Mouse (Mus musculus): Measurements from ENCODE around the gene Borcs5. TPM values are rescaled to one million over a fixed set of nuclear protein-coding genes. Genes with fewer than 3 reads are reported as not detected.

The Borcs5 gene
- polyA plus RNA-seq, 1 experiment, result 4.8 TPM

DNA sequence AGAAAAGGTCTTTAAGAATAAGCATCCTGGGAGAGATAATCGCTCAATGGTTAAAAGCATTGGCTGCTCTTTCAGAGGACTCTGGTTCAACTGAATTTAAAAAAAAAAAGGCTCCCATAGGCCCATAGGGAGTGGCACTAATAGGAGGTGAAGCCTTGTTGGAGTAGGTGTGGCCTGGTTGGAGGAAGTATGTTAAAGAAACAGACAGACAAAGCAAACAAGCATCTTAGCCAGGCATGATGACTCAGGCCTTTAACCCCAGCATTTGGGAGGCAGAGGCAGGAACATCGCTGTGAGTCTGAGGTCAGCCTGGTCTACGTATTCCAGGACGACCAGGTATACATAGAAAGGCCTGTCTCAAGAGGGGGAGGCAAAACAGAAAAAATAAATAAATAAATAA is 114.1 kb downstream of the Borcs5 start:
- H3K4me1 ChIP-seq (ENCODE audit: control insufficient read depth, insufficient read depth, low read length), result peaks cover 3% of the 10 kb centered on the region
- H3K27me3 ChIP-seq (ENCODE audit: control insufficient read depth, insufficient read depth, low read length, poor library complexity, severe bottlenecking), result no peaks in the 10 kb centered on the region
- no peak overlapping the region for H3K4me3 ChIP-seq (ENCODE audit: low read depth, low read length)
- H3K27ac ChIP-seq (ENCODE audit: insufficient read depth, low read length), result no peak overlapping the region
- no peak for TF ChIP-seq CTCF (IDR thresholded peaks at IDR 0.05; ENCODE audit: low read depth, low read length)
- 0 out of 2 replicates have a peak, but pooled peaks have one; percentile 29 for TF ChIP-seq EP300 (IDR thresholded peaks at IDR 0.05; ENCODE audit: insufficient read depth, low read depth, low read length)
- no peak for TF ChIP-seq POLR2A (IDR thresholded peaks at IDR 0.05; ENCODE audit: insufficient read depth, low read length)
- H3K9me3 ChIP-seq (replicated peaks; ENCODE audit: control insufficient read depth, insufficient read depth, low read length, poor library complexity, severe bottlenecking), result no peaks in the 10 kb centered on the region
- no peak overlapping the region for H3K9ac ChIP-seq (ENCODE audit: low read depth, poor library complexity, severe bottlenecking)
- H3K36me3 ChIP-seq (ENCODE audit: control insufficient read depth, insufficient read depth, low read length, poor library complexity, severe bottlenecking), result 0 out of 2 replicates have a peak, but pooled peaks cover under 1% of the 10 kb centered on the region

DNA sequence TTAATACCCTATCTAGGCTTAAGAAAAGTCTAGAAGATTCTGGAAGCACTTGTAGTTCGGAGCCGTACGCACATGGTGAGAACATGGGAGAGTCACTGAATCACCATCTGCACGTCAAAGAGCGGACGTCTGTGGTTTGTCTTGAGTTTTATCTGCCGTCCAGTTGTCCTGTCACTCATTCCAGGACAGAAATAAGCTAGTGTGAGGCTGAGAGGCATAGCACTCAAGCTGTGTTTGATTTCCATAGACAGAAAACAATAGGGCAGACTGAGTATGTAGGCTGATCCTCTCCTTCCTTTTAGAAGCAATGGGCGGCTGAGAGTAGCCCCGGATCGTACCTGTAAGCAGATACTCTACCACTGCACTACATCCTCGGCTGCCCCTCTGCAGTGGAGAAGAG is 114.5 kb downstream of the Borcs5 start:
- H3K9me3 ChIP-seq (replicated peaks; ENCODE audit: control insufficient read depth, insufficient read depth, low read length, poor library complexity, severe bottlenecking), result no peaks in the 10 kb centered on the region
- 0 out of 2 replicates have a peak, but pooled peaks cover 2% of the 10 kb centered on the region for H3K36me3 ChIP-seq (ENCODE audit: control insufficient read depth, insufficient read depth, low read length, poor library complexity, severe bottlenecking)
- TF ChIP-seq CTCF (IDR thresholded peaks at IDR 0.05; ENCODE audit: low read depth, low read length), result no peak
- no peak for TF ChIP-seq POLR2A (IDR thresholded peaks at IDR 0.05; ENCODE audit: insufficient read depth, low read length)
- no peak for TF ChIP-seq EP300 (IDR thresholded peaks at IDR 0.05; ENCODE audit: insufficient read depth, low read depth, low read length)
- H3K4me1 ChIP-seq (ENCODE audit: control insufficient read depth, insufficient read depth, low read length), result peaks cover 3% of the 10 kb centered on the region
- peak overlapping the region; percentile 10 for H3K27ac ChIP-seq (ENCODE audit: insufficient read depth, low read length)
- H3K4me3 ChIP-seq (ENCODE audit: low read depth, low read length), result no peak overlapping the region
- H3K9ac ChIP-seq (ENCODE audit: low read depth, poor library complexity, severe bottlenecking), result no peak overlapping the region
- H3K27me3 ChIP-seq (ENCODE audit: control insufficient read depth, insufficient read depth, low read length, poor library complexity, severe bottlenecking), result no peaks in the 10 kb centered on the region

DNA sequence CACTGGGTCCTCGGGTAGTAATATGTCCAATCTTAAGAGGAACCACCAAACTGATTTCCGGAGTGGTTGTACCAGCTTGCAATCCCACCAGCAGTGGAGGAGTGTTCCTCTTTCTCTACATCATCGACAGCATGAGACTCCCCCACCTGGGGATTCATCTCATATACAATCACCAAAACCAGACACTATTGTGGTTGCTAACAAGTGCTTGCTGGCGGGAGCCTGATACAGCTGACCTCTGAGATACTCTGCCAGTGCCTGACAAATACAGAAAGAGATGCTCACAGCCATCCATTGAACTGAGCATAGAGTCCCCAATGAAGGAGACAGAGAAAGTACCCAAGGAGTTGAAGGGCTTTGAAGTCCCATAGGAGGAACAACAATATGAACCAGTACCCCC is 116.7 kb downstream of the Borcs5 start:
- H3K9ac ChIP-seq (ENCODE audit: low read depth, poor library complexity, severe bottlenecking), result no peak overlapping the region
- no peak for TF ChIP-seq CTCF (IDR thresholded peaks at IDR 0.05; ENCODE audit: low read depth, low read length)
- H3K4me1 ChIP-seq (ENCODE audit: control insufficient read depth, insufficient read depth, low read length), result peaks cover 3% of the 10 kb centered on the region
- H3K9me3 ChIP-seq (replicated peaks; ENCODE audit: control insufficient read depth, insufficient read depth, low read length, poor library complexity, severe bottlenecking), result no peaks in the 10 kb centered on the region
- H3K27ac ChIP-seq (ENCODE audit: insufficient read depth, low read length), result no peak overlapping the region
- no peaks in the 10 kb centered on the region for H3K27me3 ChIP-seq (ENCODE audit: control insufficient read depth, insufficient read depth, low read length, poor library complexity, severe bottlenecking)
- no peak overlapping the region for H3K4me3 ChIP-seq (ENCODE audit: low read depth, low read length)
- 0 out of 2 replicates have a peak, but pooled peaks cover 2% of the 10 kb centered on the region for H3K36me3 ChIP-seq (ENCODE audit: control insufficient read depth, insufficient read depth, low read length, poor library complexity, severe bottlenecking)

Other genes with a start within 250 kb of the Borcs5 start
- gene Bcl2l14, start 243.2 kb upstream of the Borcs5 start, polyA plus RNA-seq (2011; ENCODE audit: insufficient read depth, insufficient read length, low read depth, missing spikeins), result 0.90 and 1.2 TPM in 2 replicates
- gene Lrp6, start 72.5 kb upstream of the Borcs5 start, polyA plus RNA-seq (2011; ENCODE audit: insufficient read depth, insufficient read length, low read depth, missing spikeins), result 46.3 and 53.8 TPM in 2 replicates
- 2.7 and 3.3 TPM in 2 replicates for gene Mansc1, start 7.0 kb upstream of the Borcs5 start, polyA plus RNA-seq (2011; ENCODE audit: insufficient read depth, insufficient read length, low read depth, missing spikeins)
- gene Dusp16, start 153.1 kb downstream of the Borcs5 start, polyA plus RNA-seq (2011; ENCODE audit: insufficient read depth, insufficient read length, low read depth, missing spikeins), result 35.6 and 43.9 TPM in 2 replicates
- gene Crebl2, start 190.6 kb downstream of the Borcs5 start, polyA plus RNA-seq (2011; ENCODE audit: insufficient read depth, insufficient read length, low read depth, missing spikeins), result 6.1 and 7.6 TPM in 2 replicates